ENCODE assay signal across 8 mouse cellular contexts in the genomic region with DNA sequence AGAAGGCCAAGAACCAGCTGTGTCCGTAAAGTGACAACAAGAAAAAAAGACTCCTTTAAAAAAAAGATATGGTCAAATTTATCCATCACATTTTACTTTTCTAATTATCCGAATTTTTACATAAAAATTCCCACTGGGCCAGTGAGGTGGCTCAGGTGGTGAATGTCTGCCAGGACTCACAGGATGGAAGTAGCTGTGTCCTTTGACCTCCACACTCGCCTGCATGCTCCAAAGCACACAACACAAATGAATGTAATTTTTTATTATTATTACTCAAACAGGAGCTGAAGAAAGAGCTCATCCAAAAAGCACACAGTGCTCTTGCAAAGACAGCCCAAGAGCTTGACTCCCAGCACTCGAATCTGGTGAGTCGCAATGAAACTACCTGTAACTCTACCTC. TPM values are rescaled to one million over a fixed set of nuclear protein-coding genes. Genes with fewer than 3 reads are reported as not detected.
DNase-seq lines count a peak whose midpoint lies in the region; ATAC-seq and TF ChIP-seq lines count a peak whose summit lies in the region.

No protein-coding gene starts in this region.

- no peak for TF ChIP-seq CTCF in heart, postnatal 0 days (IDR thresholded peaks at IDR 0.05; ENCODE audit: low read depth)

- peak; percentile 2 for DNase-seq in lung, postnatal 25 days (ENCODE audit: low spot score)
- no peak for DNase-seq in lung, postnatal 14 days
- no peak for DNase-seq in heart, postnatal 0 days (ENCODE audit: low spot score)
- DNase-seq in urinary bladder, postnatal 14 days (ENCODE audit: low spot score): no peak
- no peak for DNase-seq in urinary bladder, postnatal 36 days (ENCODE audit: low spot score in 2 of 2)
- no peak for DNase-seq in left cerebral cortex, postnatal 25 days (ENCODE audit: low spot score in 2 of 2)

- H3K4me2 ChIP-seq in heart, postnatal 0 days (ENCODE audit: low read depth, low read length): peak overlapping the region; percentile 73
- peak overlapping the region; percentile 80 for H3K4me2 ChIP-seq in limb, embryonic 13.5 days (replicated peaks)
- peak overlapping the region; percentile 85 for H3K4me2 ChIP-seq in stomach, embryonic 14.5 days (replicated peaks; ENCODE audit: low read depth, low read length)

- 12% methylated on average over 5 of the region's 5 CpGs for WGBS in heart, postnatal 0 days
- WGBS in limb, embryonic 13.5 days: 14% methylated on average over 5 of the region's 5 CpGs
- WGBS in stomach, embryonic 14.5 days: 10% methylated on average over 5 of the region's 5 CpGs

- intact Hi-C loops in left cerebral cortex, postnatal 25 days (cut with DNase I): no loop called here

- no peaks in the 10 kb centered on the region for H3K36me3 ChIP-seq in heart, postnatal 0 days (replicated peaks; ENCODE audit: control insufficient read depth, insufficient read depth, low read length)
- H3K36me3 ChIP-seq in limb, embryonic 13.5 days: no peaks in the 10 kb centered on the region; the same call in 1 of the 2 replicates
- H3K36me3 ChIP-seq in stomach, embryonic 14.5 days (ENCODE audit: control insufficient read depth, insufficient read depth, low read length): no peaks in the 10 kb centered on the region; the same call in 1 of the 2 replicates

- H3K9me3 ChIP-seq in heart, postnatal 0 days (replicated peaks; ENCODE audit: control insufficient read depth, low read length): no peaks in the 10 kb centered on the region
- no peaks in the 10 kb centered on the region for H3K9me3 ChIP-seq in limb, embryonic 13.5 days
- no peaks in the 10 kb centered on the region for H3K9me3 ChIP-seq in stomach, embryonic 14.5 days (ENCODE audit: control insufficient read depth, low read depth, low read length)

- H3K27ac ChIP-seq in heart, postnatal 0 days (ENCODE audit: low read depth): peak overlapping the region; percentile 99
- no peak overlapping the region for H3K27ac ChIP-seq in limb, embryonic 13.5 days
- H3K27ac ChIP-seq in stomach, embryonic 14.5 days (ENCODE audit: low read length): no peak overlapping the region

- H3K27me3 ChIP-seq in heart, postnatal 0 days (ENCODE audit: control insufficient read depth, insufficient read depth, low read length): no peaks in the 10 kb centered on the region
- no peaks in the 10 kb centered on the region for H3K27me3 ChIP-seq in limb, embryonic 13.5 days
- no peaks in the 10 kb centered on the region for H3K27me3 ChIP-seq in stomach, embryonic 14.5 days (ENCODE audit: control insufficient read depth, insufficient read depth, low read length)

- ATAC-seq in heart, postnatal 0 days (ENCODE audit: insufficient read depth, low read depth): no peak
- no peak for ATAC-seq in limb, embryonic 13.5 days (ENCODE audit: low FRiP score, low read depth)
- no peak for ATAC-seq in stomach, embryonic 14.5 days (ENCODE audit: insufficient number of reproducible peaks, insufficient read depth, low FRiP score, low read depth)

- peak overlapping the region; percentile 90 for H3K4me3 ChIP-seq in heart, postnatal 0 days (ENCODE audit: low read depth, low read length)
- peak overlapping the region; percentile 98 for H3K4me3 ChIP-seq in limb, embryonic 13.5 days
- H3K4me3 ChIP-seq in stomach, embryonic 14.5 days (ENCODE audit: low read depth, low read length): peak overlapping the region; percentile 97

- no peak for TF ChIP-seq EP300 in heart, postnatal 0 days (IDR thresholded peaks at IDR 0.05; ENCODE audit: low read depth)

- H3K9ac ChIP-seq in heart, postnatal 0 days (replicated peaks; ENCODE audit: low read depth, low read length): peak overlapping the region; percentile 97
- H3K9ac ChIP-seq in limb, embryonic 13.5 days: peak overlapping the region; percentile 99
- H3K9ac ChIP-seq in stomach, embryonic 14.5 days (replicated peaks; ENCODE audit: low read depth, low read length): peak overlapping the region; percentile 98; the same call in 1 of the 2 replicates

- peaks cover 29% of the 10 kb centered on the region for H3K4me1 ChIP-seq in heart, postnatal 0 days (ENCODE audit: control insufficient read depth, insufficient read depth)
- peaks cover 28% of the 10 kb centered on the region for H3K4me1 ChIP-seq in limb, embryonic 13.5 days
- H3K4me1 ChIP-seq in stomach, embryonic 14.5 days (ENCODE audit: control insufficient read depth, insufficient read depth, low read length): peaks cover 12% of the 10 kb centered on the region; the same call in 1 of the 2 replicates

RNA-seq across cellular contexts. Expression of a gene that starts 2.0 kb away (rescaled TPM):
- total RNA-seq in heart, postnatal 0 days (2014; rRNA removed; ENCODE audit: low replicate concordance): 36.8 and 37.5 TPM in 2 replicates
- polyA plus RNA-seq in heart, postnatal 0 days (2015; fragmentation: Nextera tagmentation; extraction: Ambion mirVana): 19.0 TPM in 2 replicates
- 63.7 and 64.1 TPM in 2 replicates for polyA plus RNA-seq in limb, embryonic 13.5 days (2015; fragmentation: Nextera tagmentation; extraction: Ambion mirVana)
- polyA plus RNA-seq in stomach, embryonic 14.5 days (2014; fragmentation: Nextera tagmentation; extraction: Ambion mirVana): 65.6 and 66.6 TPM in 2 replicates
- 10 to 100 TPM; 55.4 to 63.6 TPM for total RNA-seq in left cerebral cortex, postnatal 25 days (2021)
